8 mouse cellular contexts compared by ENCODE assay signal in the genomic region with DNA sequence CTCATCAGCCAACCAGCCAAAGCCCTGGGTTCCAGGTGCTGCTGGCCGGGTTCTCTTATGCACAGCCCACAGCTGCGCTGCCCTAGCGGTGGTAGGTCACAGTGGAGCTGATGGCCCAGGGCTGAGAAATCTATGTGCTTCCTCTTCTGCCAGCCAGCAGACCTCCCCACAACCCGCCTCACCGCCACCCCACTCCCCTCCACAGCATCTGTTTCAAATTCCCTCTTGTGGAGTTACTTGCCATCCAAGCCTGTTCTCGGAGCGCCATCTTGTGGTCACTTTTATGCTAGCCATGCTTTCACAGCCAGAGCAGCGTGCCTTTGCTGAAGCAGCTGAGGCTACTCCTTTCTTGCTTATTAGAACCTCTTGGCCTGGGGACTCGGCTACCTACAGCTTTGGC. TPM values are rescaled to one million over a fixed set of nuclear protein-coding genes. Genes with fewer than 3 reads are reported as not detected.
DNase-seq lines count a peak whose midpoint lies in the region; ATAC-seq and TF ChIP-seq lines count a peak whose summit lies in the region.

No protein-coding gene starts in this region.

- peak; percentile 47 for DNase-seq in Patski (ENCODE audit: low read depth, low spot score)
- peak; percentile 95 to 97 for DNase-seq in cerebellum, postnatal 14 days
- peak; percentile 90 to 94 for DNase-seq in frontal cortex, postnatal 25 days (ENCODE audit: low spot score in 2 of 2)
- DNase-seq in hindbrain, embryonic 14.5 days (ENCODE audit: low spot score), result peak; percentile 98
- peak; percentile 84 to 99 for DNase-seq in layer of hippocampus, postnatal 25 days (ENCODE audit: extremely low spot score in 1 of 2, low spot score in 1 of 2)
- peak; percentile 96 for DNase-seq in lung, postnatal 14 days
- DNase-seq in retina, embryonic 14.5 days (ENCODE audit: low spot score), result peak; percentile 96
- peak; percentile 85 to 88 for DNase-seq in thymus, postnatal 36 days

- H3K4me2 ChIP-seq in hindbrain, embryonic 14.5 days (replicated peaks), result no peak overlapping the region

- no peak overlapping the region for H3K27ac ChIP-seq in hindbrain, embryonic 14.5 days

- POLR2A ChIA-PET in Patski (lab: Charles Lee), result interaction anchor here (0.6 to 1.1 kb wide), 2 partner anchors 47 to 139 kb away, joined by 3 to 8 read pairs; no protein-coding TSS in a partner anchor

- H3K9me3 ChIP-seq in hindbrain, embryonic 14.5 days (ENCODE audit: control insufficient read depth, low read length), result no peaks in the 10 kb centered on the region

- in situ Hi-C loops in Patski (cut with MboI; ENCODE audit: low pct_unique_long_range_greater_than_20kb), result no loop called here

- H3K4me1 ChIP-seq in hindbrain, embryonic 14.5 days (replicated peaks; ENCODE audit: control insufficient read depth, insufficient read depth, low read length), result peaks cover 11% of the 10 kb centered on the region; the same call in 1 of the 2 replicates

- 9% methylated on average over 9 of the region's 9 CpGs for whole genome bisulfite sequencing in hindbrain, embryonic 14.5 days

- ATAC-seq in Patski, result peak; percentile 12
- peak; percentile 78 for ATAC-seq in hindbrain, embryonic 14.5 days (ENCODE audit: low FRiP score)

- no peak overlapping the region; the same call in 1 of the 2 replicates for H3K9ac ChIP-seq in hindbrain, embryonic 14.5 days

- H3K4me3 ChIP-seq in hindbrain, embryonic 14.5 days (replicated peaks; ENCODE audit: low read length), result no peak overlapping the region

- TF ChIP-seq CTCF in Patski (IDR thresholded peaks at IDR 0.05), result no peak

- CTCF ChIA-PET in Patski (lab: Charles Lee), result interaction anchor here (0.7 to 3.8 kb wide), 13 partner anchors 12 to 651 kb away, joined by 3 to 17 read pairs (median 4); partner anchors contain the start of genes Ap5z1 and Foxk1

- H3K36me3 ChIP-seq in hindbrain, embryonic 14.5 days (replicated peaks; ENCODE audit: control insufficient read depth, insufficient read depth), result peaks cover 25% of the 10 kb centered on the region

- H3K27me3 ChIP-seq in Patski, result no peaks in the 10 kb centered on the region
- H3K27me3 ChIP-seq in hindbrain, embryonic 14.5 days (ENCODE audit: control insufficient read depth, insufficient read depth, low read length), result no peaks in the 10 kb centered on the region

RNA-seq across cellular contexts. Expression of gene Ap5z1, which starts 15.7 kb away (rescaled TPM):
- 30.6 TPM for polyA plus RNA-seq in Patski (2021)
- 12.6 and 12.9 TPM in 2 replicates for polyA plus RNA-seq in hindbrain, embryonic 14.5 days (2014; fragmentation: Nextera tagmentation; extraction: Ambion mirVana)
- total RNA-seq in layer of hippocampus, postnatal 25 days (2021), result 10 to 100 TPM; 18.6 to 24.1 TPM

RNA-seq across cellular contexts. Expression of gene Foxk1, which starts 46.8 kb away (rescaled TPM):
- polyA plus RNA-seq in Patski (2021), result 29.3 TPM
- polyA plus RNA-seq in hindbrain, embryonic 14.5 days (2014; fragmentation: Nextera tagmentation; extraction: Ambion mirVana), result 5.4 and 5.9 TPM in 2 replicates
- total RNA-seq in layer of hippocampus, postnatal 25 days (2021), result 10 to 100 TPM; 40.6 to 45.7 TPM

Comparison
In these comparisons a context has a peak if more than half of its experiments do, and no peak if none do; other contexts are left out.
1. DNase-seq: peak in every context shown above with its lines; median percentile 98 in hindbrain, embryonic 14.5 days; 96 in cerebellum, postnatal 14 days; 96 in lung, postnatal 14 days; 96 in retina, embryonic 14.5 days; 92 in frontal cortex, postnatal 25 days; 92 in layer of hippocampus, postnatal 25 days; 86 in thymus, postnatal 36 days; 47 in Patski.